Mouse (Mus musculus) ovary, postnatal 10 days (tissue): ENCODE measurements around the gene Dlgap1.

Experiments used
- DNase-seq: peaks from one replicate; pipeline ENCODE4 v3.0.0; 2022; ENCODE audit warnings: low spot score

The Dlgap1 gene

GRCm38 (mm10) chr17:70626396-70626795, 657.5 kb downstream of the Dlgap1 start:
- DNase-seq = no peak

GRCm38 (mm10) chr17:70626925-70627324, 658.1 kb downstream of the Dlgap1 start:
- no peak for DNase-seq

GRCm38 (mm10) chr17:70629653-70630378, 660.9 kb downstream of the Dlgap1 start:
- DNase-seq = no peak

- peak; percentile 52 for DNase-seq
These were observed 664.5 kb downstream of the Dlgap1 start for GRCm38 (mm10) chr17:70633181-70633944.

- no peak for DNase-seq
These were observed 674.3 kb downstream of the Dlgap1 start for GRCm38 (mm10) chr17:70643211-70643610.

- no peak for DNase-seq
These were observed 677.8 kb downstream of the Dlgap1 start for GRCm38 (mm10) chr17:70646641-70647040.

GRCm38 (mm10) chr17:70661382-70661781, 692.5 kb downstream of the Dlgap1 start:
- no peak for DNase-seq

GRCm38 (mm10) chr17:70663992-70664391, 695.1 kb downstream of the Dlgap1 start:
- DNase-seq = no peak

GRCm38 (mm10) chr17:70664484-70665040, 695.7 kb downstream of the Dlgap1 start:
- no peak for DNase-seq

GRCm38 (mm10) chr17:70673985-70674384, 705.1 kb downstream of the Dlgap1 start:
- DNase-seq = no peak

GRCm38 (mm10) chr17:70676522-70676921, 707.6 kb downstream of the Dlgap1 start:
- no peak for DNase-seq

GRCm38 (mm10) chr17:70683561-70684167, 714.8 kb downstream of the Dlgap1 start:
- peak; percentile 58 for DNase-seq

GRCm38 (mm10) chr17:70690174-70690573, 721.3 kb downstream of the Dlgap1 start:
- no peak for DNase-seq

- no peak for DNase-seq
These were observed 721.7 kb downstream of the Dlgap1 start for GRCm38 (mm10) chr17:70690598-70690997.

GRCm38 (mm10) chr17:70706976-70707818, 738.3 kb downstream of the Dlgap1 start:
- DNase-seq = peak; percentile 52

- DNase-seq = no peak
These were observed 738.9 kb downstream of the Dlgap1 start for GRCm38 (mm10) chr17:70707819-70708140.

GRCm38 (mm10) chr17:70709545-70709944, 740.7 kb downstream of the Dlgap1 start:
- no peak for DNase-seq

- DNase-seq = no peak
These were observed 744.6 kb downstream of the Dlgap1 start for GRCm38 (mm10) chr17:70713470-70713869.

- no peak for DNase-seq
These were observed 750.9 kb downstream of the Dlgap1 start for GRCm38 (mm10) chr17:70719684-70720324.

GRCm38 (mm10) chr17:70720766-70721165, 751.9 kb downstream of the Dlgap1 start:
- no peak for DNase-seq

GRCm38 (mm10) chr17:70722146-70722545, 753.3 kb downstream of the Dlgap1 start:
- no peak for DNase-seq
